Mouse (Mus musculus) liver, embryonic 16.5 days (tissue): ENCODE data around the gene Gm815. TPM values are rescaled to one million over a fixed set of nuclear protein-coding genes. Genes with fewer than 3 reads are reported as not detected.

ENCODE experiments used
- ATAC-seq: fragments of 200-750 bp; cut with Nextera tagmentation; 2 replicates; pipeline ENCODE4 v1.8.0; 2017; ENCODE audit warnings: low read depth, mild to moderate bottlenecking, moderate number of reproducible peaks, moderate library complexity
- H3K27ac ChIP-seq: fragments of 300-500 bp; sonication (generic); 2 replicates; pipeline ENCODE4 v1.5.1; 2014; ENCODE audit warnings: mild to moderate bottlenecking, low read length
- H3K27me3 ChIP-seq: fragments of 300-500 bp; sonication (generic); 2 replicates; pipeline ENCODE4 v1.6.1; 2014; ENCODE audit warnings: low read depth, low read length, mixed read lengths; ENCODE audit not compliant: control insufficient read depth, insufficient read depth
- H3K36me3 ChIP-seq: fragments of 300-500 bp; sonication (generic); 2 replicates; pipeline ENCODE4 v1.6.1; 2014; ENCODE audit warnings: mild to moderate bottlenecking; ENCODE audit not compliant: control insufficient read depth, insufficient read depth
- H3K4me1 ChIP-seq: fragments of 300-500 bp; sonication (generic); 2 replicates; pipeline ENCODE4 v1.6.1; 2014; ENCODE audit warnings: low read depth, low read length, mixed read lengths; ENCODE audit not compliant: control insufficient read depth
- H3K4me2 ChIP-seq: fragments of 300-500 bp; sonication (generic); 2 replicates; pipeline ENCODE4 v1.6.1; 2014; ENCODE audit warnings: low read depth, low read length, mixed read lengths
- H3K4me3 ChIP-seq: fragments of 300-500 bp; sonication (generic); 2 replicates; pipeline ENCODE4 v1.5.1; 2014; ENCODE audit warnings: low read depth, mild to moderate bottlenecking, low read length
- H3K9ac ChIP-seq: fragments of 300-500 bp; sonication (generic); 2 replicates; pipeline ENCODE4 v1.6.1; 2014; ENCODE audit warnings: low read depth, low read length
- H3K9me3 ChIP-seq: fragments of 300-500 bp; sonication (generic); replicated peaks from 2 replicates; pipeline ENCODE4 v1.6.1; 2016; ENCODE audit warnings: low read length; ENCODE audit not compliant: control insufficient read depth
- WGBS: fragments of 180-500 bp; shearing (Covaris S2); extraction: QIAGEN DNeasy Blood & Tissue Kit; methylation state at CpG from one replicate; pipeline ENCODE4 v1.1.7; 2014; ENCODE audit not compliant: insufficient replicate concordance; 5-methylcytosine and 5-hydroxymethylcytosine counted together
- polyA plus RNA-seq: library from polyadenylated mRNA; unstranded; fragments of >200 nt; fragmentation: Nextera tagmentation; extraction: Ambion mirVana; gene quantifications from 2 replicates; pipeline ENCODE4 v1.2.1, GENCODE M21; 2015

Gene Gm815
- polyA plus RNA-seq, 1 experiment from 2014 or later, result not detected

DNA sequence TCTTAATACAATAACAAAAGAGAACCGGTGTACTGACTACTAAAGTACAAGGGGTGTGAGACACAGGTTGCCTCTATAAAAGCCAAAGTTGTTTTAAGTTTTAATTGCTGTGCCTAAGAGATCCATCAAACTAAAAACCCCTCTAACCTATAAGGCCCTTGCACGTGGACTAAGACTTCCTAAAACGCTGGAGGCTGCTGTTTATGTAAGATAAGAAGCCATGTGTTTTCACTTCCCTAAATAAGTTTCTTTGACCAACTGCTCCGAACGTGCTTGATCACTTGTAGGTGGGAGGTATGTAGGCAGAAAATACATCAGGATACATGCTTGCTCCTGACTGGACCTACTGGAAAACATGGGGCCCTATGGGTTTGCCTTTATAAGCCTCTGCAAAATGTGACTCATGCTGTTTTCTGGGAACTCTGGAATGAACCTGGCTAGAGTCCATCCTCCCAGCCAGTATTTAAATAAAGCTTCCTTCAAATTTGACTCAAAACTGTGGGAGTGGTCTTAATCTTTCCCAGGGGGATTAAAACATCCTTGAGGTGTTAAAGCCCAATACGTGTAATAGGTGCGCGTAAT, 31.9 kb upstream of the Gm815 start:
- Histone ChIP-seq H3K36me3 (no peaks in the 10 kb centered on the region), H3K27ac (no peak overlapping the region), H3K9ac (no peak overlapping the region), H3K4me1 (no peaks in the 10 kb centered on the region), H3K4me3 (no peak overlapping the region), H3K4me2 (no peak overlapping the region), H3K27me3 (no peaks in the 10 kb centered on the region), H3K9me3 (no peaks in the 10 kb centered on the region)
- WGBS, result 47% methylated on average over 8 of the region's 8 CpGs
- ATAC-seq, result no peak

DNA sequence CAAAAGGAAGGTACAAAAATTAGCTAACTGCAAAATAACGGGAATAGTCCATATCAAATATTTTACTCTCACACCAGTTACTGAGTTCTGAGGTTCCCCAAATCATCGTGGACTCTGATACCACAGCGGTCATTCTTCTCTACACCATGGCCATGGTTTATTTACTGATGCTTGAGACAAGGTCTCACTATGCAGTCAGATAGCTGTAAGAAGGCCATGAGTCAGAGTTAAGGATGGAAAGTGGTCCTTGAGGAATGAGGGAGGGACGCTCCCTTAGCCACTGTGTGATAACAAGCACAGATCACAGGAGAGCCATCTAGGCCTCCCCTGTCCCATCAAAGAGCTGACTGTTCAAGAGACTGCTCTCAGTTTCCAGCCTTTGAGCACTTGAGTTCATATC, 31.0 kb upstream of the Gm815 start:
- Histone ChIP-seq H3K27me3 (no peaks in the 10 kb centered on the region), H3K4me1 (no peaks in the 10 kb centered on the region), H3K9ac (no peak overlapping the region), H3K9me3 (no peaks in the 10 kb centered on the region), H3K4me2 (no peak overlapping the region), H3K4me3 (no peak overlapping the region), H3K27ac (no peak overlapping the region), H3K36me3 (no peaks in the 10 kb centered on the region)
- WGBS, result 70% methylated on average over 4 of the region's 4 CpGs
- ATAC-seq, result no peak

DNA sequence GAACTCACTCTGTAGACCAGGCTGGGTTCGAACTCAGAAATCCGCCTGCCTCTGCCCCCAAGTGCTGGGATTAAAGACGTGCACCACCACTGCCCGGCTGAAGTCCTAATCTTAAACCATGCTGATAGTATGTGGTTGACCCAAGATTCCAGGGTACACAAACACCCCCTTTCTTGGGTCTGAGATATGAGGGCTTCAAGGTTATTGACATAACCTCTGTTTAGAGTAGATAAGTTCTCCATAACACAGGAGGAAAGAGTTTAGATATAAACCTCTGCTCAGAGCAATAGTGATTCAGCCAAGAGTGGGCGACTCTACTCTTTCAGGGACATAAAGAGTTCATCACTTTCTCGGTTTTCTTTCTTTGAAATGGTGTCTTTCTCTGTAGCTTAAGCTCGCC, 30.5 kb upstream of the Gm815 start:
- no peak overlapping the region for H3K9ac ChIP-seq
- WGBS, result 36% methylated on average over 7 of the region's 7 CpGs
- no peaks in the 10 kb centered on the region for H3K27me3 ChIP-seq
- H3K4me2 ChIP-seq, result no peak overlapping the region
- no peak overlapping the region for H3K4me3 ChIP-seq
- no peaks in the 10 kb centered on the region for H3K9me3 ChIP-seq
- ATAC-seq, result no peak
- no peak overlapping the region for H3K27ac ChIP-seq
- H3K4me1 ChIP-seq, result no peaks in the 10 kb centered on the region
- no peaks in the 10 kb centered on the region for H3K36me3 ChIP-seq

DNA sequence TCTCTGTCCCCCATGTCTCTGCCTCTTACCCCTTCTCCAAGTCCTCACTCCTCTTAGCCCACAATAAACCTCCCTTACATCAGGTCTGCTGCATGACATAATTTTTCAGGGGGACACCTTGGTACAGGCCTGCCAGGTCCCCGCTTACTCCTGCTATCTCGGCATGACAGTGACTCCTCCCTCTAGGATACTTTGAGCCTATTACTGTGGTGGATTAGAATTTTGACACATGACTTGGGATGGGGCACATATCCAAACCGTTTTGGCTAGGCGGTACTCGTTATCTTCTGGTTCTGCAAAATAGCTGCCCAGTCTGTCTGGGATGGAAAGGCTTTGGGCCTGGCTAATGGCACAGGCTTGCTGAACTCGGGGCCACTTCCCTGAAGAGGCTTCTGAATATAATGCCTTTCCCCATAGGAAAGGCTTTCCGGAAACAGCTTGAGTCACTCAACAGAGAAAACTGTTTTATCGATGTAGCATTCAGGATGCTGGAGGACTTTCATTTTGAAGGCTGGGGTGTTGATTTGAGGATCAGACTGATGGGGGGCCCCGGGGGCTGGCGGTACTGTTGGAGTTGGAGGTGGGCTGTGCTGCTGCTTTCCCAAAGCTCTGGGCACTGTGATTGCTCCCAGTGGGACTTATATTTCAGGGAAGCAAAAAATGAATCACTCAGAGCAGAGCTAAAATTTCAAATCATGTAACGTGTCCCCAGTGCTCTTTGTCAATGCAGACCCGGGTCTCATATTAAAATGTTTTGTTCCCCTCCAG, 27.1 kb upstream of the Gm815 start:
- no peak overlapping the region for H3K9ac ChIP-seq
- no peak overlapping the region for H3K4me3 ChIP-seq
- H3K36me3 ChIP-seq, result no peaks in the 10 kb centered on the region
- no peaks in the 10 kb centered on the region for H3K27me3 ChIP-seq
- 58% methylated on average over 12 of the region's 12 CpGs for WGBS
- no peaks in the 10 kb centered on the region for H3K9me3 ChIP-seq
- H3K4me1 ChIP-seq, result no peaks in the 10 kb centered on the region
- H3K27ac ChIP-seq, result no peak overlapping the region
- no peak for ATAC-seq
- no peak overlapping the region for H3K4me2 ChIP-seq

DNA sequence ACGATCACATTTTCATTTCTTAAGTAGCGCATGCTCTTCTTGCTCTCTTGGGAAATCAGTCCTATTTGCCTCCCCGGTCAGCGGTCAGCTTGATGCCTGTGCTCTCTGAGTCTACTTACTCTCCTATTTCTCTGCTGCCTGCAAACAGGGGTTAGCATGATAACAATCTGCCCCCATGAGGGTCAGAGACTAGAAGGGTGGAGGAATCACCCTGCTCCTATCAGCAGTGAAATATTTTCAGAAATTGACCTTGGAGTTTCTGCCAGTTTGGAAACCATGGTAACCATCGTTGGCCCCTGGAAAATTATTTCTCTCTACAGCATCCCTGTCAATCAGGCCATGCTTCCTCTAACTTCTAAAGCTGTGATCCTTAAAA, 26.5 kb upstream of the Gm815 start:
- ATAC-seq, result no peak
- Histone ChIP-seq H3K27ac (no peak overlapping the region), H3K4me2 (no peak overlapping the region), H3K4me1 (no peaks in the 10 kb centered on the region), H3K9ac (no peak overlapping the region), H3K27me3 (no peaks in the 10 kb centered on the region), H3K36me3 (no peaks in the 10 kb centered on the region), H3K9me3 (no peaks in the 10 kb centered on the region), H3K4me3 (no peak overlapping the region)
- 76% methylated on average over 5 of the region's 5 CpGs for WGBS

DNA sequence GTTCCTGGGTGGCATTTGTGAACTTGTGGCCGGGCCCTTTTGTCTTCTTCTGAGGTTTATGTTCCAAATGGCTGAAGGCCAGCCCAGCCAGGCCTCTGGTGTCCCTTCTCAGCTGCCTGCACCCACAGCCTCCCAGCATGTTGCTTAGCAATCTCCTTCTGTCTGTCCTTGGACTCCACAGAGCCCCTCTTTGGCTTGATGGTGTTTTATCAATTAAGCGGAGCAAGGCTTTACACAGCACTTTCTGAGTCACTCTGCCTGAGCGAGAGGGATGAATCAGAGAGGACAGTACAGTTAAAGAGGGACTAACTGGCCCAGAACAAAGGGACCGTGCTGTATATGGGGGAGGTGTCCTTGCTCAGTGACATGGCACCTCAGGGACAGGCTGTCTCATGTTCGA, 22.0 kb upstream of the Gm815 start:
- Histone ChIP-seq H3K4me2 (no peak overlapping the region), H3K27ac (no peak overlapping the region), H3K4me1 (no peaks in the 10 kb centered on the region), H3K9ac (no peak overlapping the region), H3K9me3 (no peaks in the 10 kb centered on the region), H3K27me3 (no peaks in the 10 kb centered on the region), H3K4me3 (no peak overlapping the region), H3K36me3 (no peaks in the 10 kb centered on the region)
- WGBS, result 50% methylated on average over 5 of the region's 5 CpGs
- no peak for ATAC-seq

DNA sequence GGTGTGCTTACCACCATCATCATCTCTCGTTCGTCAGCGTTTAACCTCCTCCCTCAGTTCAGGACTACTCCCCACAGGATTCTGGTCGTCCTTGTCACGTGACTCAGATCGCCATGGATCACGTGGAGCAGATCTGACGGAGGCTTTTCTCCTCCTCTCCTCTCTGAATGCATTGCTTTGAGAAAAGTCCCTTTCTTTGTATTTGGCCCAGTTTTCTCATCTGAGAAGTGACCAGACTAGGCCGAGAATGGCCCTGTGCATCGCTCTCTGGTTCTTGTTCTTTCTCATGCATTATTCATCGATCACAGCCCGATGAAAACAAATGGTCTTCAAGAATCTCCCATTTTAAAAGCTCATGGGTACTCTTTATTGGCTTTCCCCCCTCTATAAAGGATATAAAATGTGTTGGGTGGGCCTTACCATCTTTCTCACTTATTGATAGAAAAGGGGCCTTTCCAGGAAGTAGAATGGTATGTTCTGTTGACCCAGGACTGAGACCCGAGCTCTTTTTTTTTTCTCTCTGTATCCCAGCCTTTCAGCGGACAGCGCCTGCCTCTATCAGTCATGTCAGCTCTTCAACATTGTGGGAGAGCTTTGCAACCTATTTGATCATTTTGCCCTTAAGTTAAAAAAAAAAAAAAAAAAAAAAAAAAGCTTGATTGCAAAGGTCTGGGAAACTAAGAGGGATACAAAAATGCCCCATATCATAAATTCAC, 20.5 kb upstream of the Gm815 start:
- no peak overlapping the region for H3K27ac ChIP-seq
- H3K9ac ChIP-seq, result no peak overlapping the region

DNA sequence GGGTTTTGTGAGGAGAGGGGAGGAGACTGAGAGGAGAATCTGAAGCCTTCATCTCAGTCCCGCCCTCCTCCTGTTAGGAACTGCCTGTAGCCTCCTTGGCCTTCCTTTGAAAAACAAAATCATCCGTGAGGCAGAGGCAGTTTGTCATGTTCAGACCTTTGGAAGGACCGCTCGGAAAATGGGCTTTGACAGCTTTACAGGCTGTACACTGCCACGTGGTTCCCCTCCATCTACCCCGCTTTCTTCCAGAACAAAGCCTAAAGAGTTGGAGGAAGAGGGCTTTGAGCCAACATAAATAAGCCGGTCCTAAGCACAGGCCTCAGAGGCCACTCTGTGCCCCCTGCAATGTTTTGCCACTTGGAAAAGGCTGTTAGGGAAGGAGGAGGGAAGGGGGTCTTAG, 19.9 kb upstream of the Gm815 start:
- Histone ChIP-seq H3K36me3 (no peaks in the 10 kb centered on the region), H3K27me3 (no peaks in the 10 kb centered on the region), H3K4me1 (no peaks in the 10 kb centered on the region), H3K9me3 (no peaks in the 10 kb centered on the region), H3K4me3 (no peak overlapping the region), H3K4me2 (no peak overlapping the region), H3K9ac (no peak overlapping the region), H3K27ac (no peak overlapping the region)
- 56% methylated on average over 7 of the region's 7 CpGs for WGBS
- ATAC-seq, result no peak

More for the DNA sequence above, 20.5 kb upstream of the Gm815 start:
- no peak overlapping the region for H3K4me3 ChIP-seq
- no peaks in the 10 kb centered on the region for H3K36me3 ChIP-seq
- no peaks in the 10 kb centered on the region for H3K9me3 ChIP-seq
- H3K27me3 ChIP-seq, result no peaks in the 10 kb centered on the region
- WGBS, result 73% methylated on average over 15 of the region's 15 CpGs
- H3K4me2 ChIP-seq, result no peak overlapping the region
- no peaks in the 10 kb centered on the region for H3K4me1 ChIP-seq
- ATAC-seq, result no peak

DNA sequence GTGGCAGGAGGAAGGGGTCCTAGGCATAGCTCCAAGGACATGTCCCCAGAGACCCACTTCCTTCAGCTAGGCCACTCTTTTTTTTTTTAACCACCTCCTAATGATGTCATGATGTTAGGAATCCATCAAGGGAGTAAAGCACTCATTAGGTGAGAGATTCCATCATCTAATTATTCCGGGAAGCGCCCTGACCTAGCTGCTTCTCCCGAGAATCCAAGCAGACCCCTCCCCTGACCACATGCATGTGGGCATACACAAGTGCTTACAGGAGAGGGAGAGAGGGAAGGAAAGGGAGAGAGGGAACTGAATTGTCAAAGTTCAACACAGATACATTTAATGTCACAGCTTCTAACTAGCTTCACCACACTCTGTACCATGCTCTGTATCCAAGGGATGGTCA, 16.1 kb upstream of the Gm815 start:
- no peaks in the 10 kb centered on the region for H3K36me3 ChIP-seq
- H3K4me2 ChIP-seq, result no peak overlapping the region
- 60% methylated on average over 3 of the region's 3 CpGs for WGBS
- no peak for ATAC-seq
- no peak overlapping the region for H3K27ac ChIP-seq
- H3K27me3 ChIP-seq, result no peaks in the 10 kb centered on the region
- no peak overlapping the region for H3K9ac ChIP-seq
- no peaks in the 10 kb centered on the region for H3K4me1 ChIP-seq
- no peaks in the 10 kb centered on the region for H3K9me3 ChIP-seq
- H3K4me3 ChIP-seq, result no peak overlapping the region
